Mouse (Mus musculus): ENCODE measurements around the gene Gm11172. TPM values are rescaled to one million over a fixed set of nuclear protein-coding genes. Genes with fewer than 3 reads are reported as not detected.
A peak's percentile ranks its signal among the peaks of the same experiment; 100 is the strongest.

Gm11172 gene
- polyA plus RNA-seq, 2 experiments, result not detected

DNA sequence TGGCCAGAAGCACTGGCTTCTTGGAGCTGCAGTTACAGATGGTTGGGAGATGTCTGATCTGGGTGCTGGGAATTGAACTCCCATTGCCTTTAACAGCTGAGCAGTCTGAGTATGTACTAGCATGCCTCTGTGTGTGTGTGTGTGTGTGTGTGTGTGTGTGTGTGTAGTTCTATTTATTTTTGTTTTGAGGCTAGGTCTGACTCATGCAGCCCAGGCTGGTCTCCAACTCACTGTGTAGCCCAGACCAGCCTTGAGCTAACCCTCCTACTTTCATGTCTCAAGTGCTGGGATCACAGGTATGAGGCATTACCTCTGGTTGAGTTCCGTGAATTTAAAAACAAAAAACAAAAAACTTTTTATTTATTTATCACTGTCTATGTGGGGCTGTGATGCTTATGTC, 11.8 kb downstream of the Gm11172 start:
- H3K36me3 ChIP-seq (ENCODE audit: control insufficient read depth, insufficient read depth, low read length), result no peaks in the 10 kb centered on the region
- H3K4me2 ChIP-seq (replicated peaks; ENCODE audit: low read depth, low read length, severe bottlenecking), result no peak overlapping the region
- peaks cover 19% of the 10 kb centered on the region for H3K4me1 ChIP-seq (ENCODE audit: control insufficient read depth, insufficient read depth, low read length)
- H3K9me3 ChIP-seq (ENCODE audit: control insufficient read depth, low read length), result no peaks in the 10 kb centered on the region
- no peak overlapping the region for H3K4me3 ChIP-seq (replicated peaks; ENCODE audit: low read length)
- ATAC-seq (ENCODE audit: low FRiP score, low read depth), result no peak
- no peak for TF ChIP-seq POLR2A (IDR thresholded peaks at IDR 0.05; ENCODE audit: borderline replicate concordance, extremely low read depth, insufficient read depth, insufficient read length)
- no peak overlapping the region for H3K9ac ChIP-seq (ENCODE audit: low read depth, low read length, severe bottlenecking)
- no peaks in the 10 kb centered on the region for H3K27me3 ChIP-seq (ENCODE audit: control insufficient read depth, insufficient read depth, low read length)
- no peak for DNase-seq (ENCODE audit: low spot score)
- WGBS, result 77% methylated on average over 1 of the region's 1 CpGs
- H3K27ac ChIP-seq (replicated peaks; ENCODE audit: low read depth, low read length), result no peak overlapping the region

DNA sequence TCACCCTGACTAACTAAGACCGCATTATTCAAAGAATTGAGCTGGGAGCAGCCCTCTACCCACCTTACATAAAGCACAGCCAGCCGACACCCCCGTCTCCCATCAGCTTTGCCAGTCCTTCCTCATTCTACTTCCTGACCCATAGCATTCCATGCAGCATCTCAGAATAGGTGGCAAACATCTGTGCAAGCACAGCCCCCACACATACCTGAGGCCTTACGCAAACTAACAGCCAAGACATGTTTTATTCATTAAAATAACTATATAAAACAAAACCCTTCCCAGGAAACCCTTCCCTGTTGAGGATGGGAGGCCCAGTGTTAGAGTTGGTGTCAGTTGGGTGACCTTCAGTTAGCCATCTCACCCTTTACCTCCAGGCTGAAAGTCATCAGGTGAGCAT, 13.1 kb downstream of the Gm11172 start:
- no peak for TF ChIP-seq POLR2A (IDR thresholded peaks at IDR 0.05; ENCODE audit: borderline replicate concordance, extremely low read depth, insufficient read depth, insufficient read length)
- DNase-seq (ENCODE audit: low spot score) (no peak), ATAC-seq (ENCODE audit: low FRiP score, low read depth) (peak; percentile 66; the same call in 1 of the 2 replicates)
- no peaks in the 10 kb centered on the region for H3K9me3 ChIP-seq (ENCODE audit: control insufficient read depth, low read length)
- no peaks in the 10 kb centered on the region for H3K27me3 ChIP-seq (ENCODE audit: control insufficient read depth, insufficient read depth, low read length)
- H3K9ac ChIP-seq (ENCODE audit: low read depth, low read length, severe bottlenecking), result no peak overlapping the region
- no peak overlapping the region for H3K4me3 ChIP-seq (replicated peaks; ENCODE audit: low read length)
- no peak overlapping the region for H3K27ac ChIP-seq (replicated peaks; ENCODE audit: low read depth, low read length)
- H3K4me1 ChIP-seq (ENCODE audit: control insufficient read depth, insufficient read depth, low read length), result peaks cover 19% of the 10 kb centered on the region
- WGBS, result 46% methylated on average over 4 of the region's 4 CpGs
- H3K4me2 ChIP-seq (replicated peaks; ENCODE audit: low read depth, low read length, severe bottlenecking), result no peak overlapping the region
- no peaks in the 10 kb centered on the region for H3K36me3 ChIP-seq (ENCODE audit: control insufficient read depth, insufficient read depth, low read length)

DNA sequence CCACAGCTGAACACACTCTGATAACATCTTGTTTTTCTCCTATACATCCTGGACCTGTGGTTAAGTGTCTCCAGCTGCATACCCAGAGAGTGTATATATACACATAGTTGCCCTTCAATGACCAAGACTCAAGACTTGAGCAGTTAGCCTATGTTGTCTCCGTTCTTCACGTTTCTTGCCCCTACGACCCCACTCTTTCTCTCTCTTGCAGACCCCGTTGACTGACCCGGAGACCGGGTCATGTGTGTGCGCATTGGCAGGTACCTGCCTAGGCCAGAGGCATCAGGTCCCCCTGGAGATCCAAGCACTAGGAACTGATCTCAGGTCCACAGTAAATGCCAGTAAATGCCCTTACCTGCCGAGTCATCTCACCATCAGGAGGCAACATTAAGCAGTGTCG, 14.6 kb downstream of the Gm11172 start:
- Histone ChIP-seq H3K4me3 (replicated peaks; ENCODE audit: low read length) (no peak overlapping the region), H3K9ac (ENCODE audit: low read depth, low read length, severe bottlenecking) (no peak overlapping the region), H3K9me3 (ENCODE audit: control insufficient read depth, low read length) (no peaks in the 10 kb centered on the region), H3K4me2 (replicated peaks; ENCODE audit: low read depth, low read length, severe bottlenecking) (no peak overlapping the region), H3K36me3 (ENCODE audit: control insufficient read depth, insufficient read depth, low read length) (no peaks in the 10 kb centered on the region), H3K4me1 (ENCODE audit: control insufficient read depth, insufficient read depth, low read length) (peaks cover 16% of the 10 kb centered on the region), H3K27me3 (ENCODE audit: control insufficient read depth, insufficient read depth, low read length) (no peaks in the 10 kb centered on the region), H3K27ac (replicated peaks; ENCODE audit: low read depth, low read length) (no peak overlapping the region)
- DNase-seq (ENCODE audit: low spot score), result no peak
- no peak for ATAC-seq (ENCODE audit: low FRiP score, low read depth)
- 94% methylated on average over 9 of the region's 9 CpGs for WGBS
- TF ChIP-seq POLR2A (IDR thresholded peaks at IDR 0.05; ENCODE audit: borderline replicate concordance, extremely low read depth, insufficient read depth, insufficient read length), result no peak

DNA sequence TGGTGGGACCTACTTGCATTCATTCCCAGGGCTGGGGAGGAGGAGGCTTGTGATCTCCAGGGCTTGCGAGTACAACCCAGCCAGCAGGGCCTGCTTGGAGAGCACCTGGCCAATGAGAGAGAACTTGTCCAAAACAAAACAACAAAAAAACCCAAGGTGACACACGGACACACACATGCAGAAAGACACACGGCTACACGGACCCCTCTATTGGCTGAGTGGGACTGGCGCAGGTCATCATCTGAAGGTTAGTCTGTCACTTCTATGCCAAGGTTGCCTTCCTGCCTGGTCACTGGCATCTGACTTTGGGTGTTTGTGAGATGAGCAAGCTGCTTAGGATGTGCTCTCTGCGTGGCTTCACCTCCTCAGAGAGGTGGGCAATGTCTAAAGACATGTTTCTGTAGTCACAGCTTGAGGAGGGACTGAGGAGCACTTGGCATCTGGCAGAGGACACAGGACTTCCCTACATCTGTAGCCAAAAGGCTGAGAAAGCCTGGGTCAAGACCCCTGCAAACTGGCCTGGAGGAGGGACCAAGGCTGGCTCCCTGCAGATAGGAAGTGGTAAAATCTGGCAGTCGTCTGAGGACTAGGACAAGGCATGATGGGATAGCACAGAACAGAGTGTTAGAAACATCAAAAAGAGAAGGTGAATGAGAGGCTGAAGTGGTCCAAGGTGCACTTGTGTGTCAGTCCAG, 15.2 kb downstream of the Gm11172 start:
- WGBS, result 77% methylated on average over 7 of the region's 7 CpGs
- Histone ChIP-seq H3K36me3 (ENCODE audit: control insufficient read depth, insufficient read depth, low read length) (no peaks in the 10 kb centered on the region), H3K9ac (ENCODE audit: low read depth, low read length, severe bottlenecking) (no peak overlapping the region), H3K4me2 (replicated peaks; ENCODE audit: low read depth, low read length, severe bottlenecking) (no peak overlapping the region), H3K4me3 (replicated peaks; ENCODE audit: low read length) (no peak overlapping the region), H3K27me3 (ENCODE audit: control insufficient read depth, insufficient read depth, low read length) (no peaks in the 10 kb centered on the region), H3K4me1 (ENCODE audit: control insufficient read depth, insufficient read depth, low read length) (peaks cover 16% of the 10 kb centered on the region), H3K27ac (replicated peaks; ENCODE audit: low read depth, low read length) (no peak overlapping the region), H3K9me3 (ENCODE audit: control insufficient read depth, low read length) (no peaks in the 10 kb centered on the region)
- TF ChIP-seq POLR2A (IDR thresholded peaks at IDR 0.05; ENCODE audit: borderline replicate concordance, extremely low read depth, insufficient read depth, insufficient read length), result no peak
- ATAC-seq (ENCODE audit: low FRiP score, low read depth) (no peak), DNase-seq (ENCODE audit: low spot score) (no peak)

DNA sequence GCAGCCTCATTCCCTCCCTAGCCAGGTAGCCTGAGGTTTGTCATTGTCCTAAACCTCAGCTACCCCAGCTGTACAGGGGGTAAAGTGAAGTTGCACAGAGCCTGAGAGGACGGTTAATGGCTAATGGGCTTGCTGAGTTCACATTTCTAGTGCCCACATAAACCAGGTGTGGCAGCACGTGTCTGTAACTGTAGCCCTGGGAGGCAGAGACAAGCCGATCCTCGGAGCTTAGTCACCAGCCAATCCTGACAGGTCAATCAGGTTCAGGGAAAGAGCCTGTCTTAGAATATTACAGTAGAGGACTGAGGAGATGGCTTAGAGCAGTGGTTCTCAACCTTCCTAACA, 15.7 kb downstream of the Gm11172 start:
- WGBS, result 35% methylated on average over 4 of the region's 4 CpGs
- H3K4me1 ChIP-seq (ENCODE audit: control insufficient read depth, insufficient read depth, low read length), result peaks cover 16% of the 10 kb centered on the region
- no peak for DNase-seq (ENCODE audit: low spot score)
- H3K4me2 ChIP-seq (replicated peaks; ENCODE audit: low read depth, low read length, severe bottlenecking), result no peak overlapping the region
- no peaks in the 10 kb centered on the region for H3K27me3 ChIP-seq (ENCODE audit: control insufficient read depth, insufficient read depth, low read length)
- no peak overlapping the region for H3K4me3 ChIP-seq (replicated peaks; ENCODE audit: low read length)
- ATAC-seq (ENCODE audit: low FRiP score, low read depth), result no peak
- H3K36me3 ChIP-seq (ENCODE audit: control insufficient read depth, insufficient read depth, low read length), result no peaks in the 10 kb centered on the region
- no peak for TF ChIP-seq POLR2A (IDR thresholded peaks at IDR 0.05; ENCODE audit: borderline replicate concordance, extremely low read depth, insufficient read depth, insufficient read length)
- no peak overlapping the region for H3K9ac ChIP-seq (ENCODE audit: low read depth, low read length, severe bottlenecking)
- no peak overlapping the region for H3K27ac ChIP-seq (replicated peaks; ENCODE audit: low read depth, low read length)
- H3K9me3 ChIP-seq (ENCODE audit: control insufficient read depth, low read length), result no peaks in the 10 kb centered on the region

All from limb, embryonic 14.5 days (tissue).